Mouse (Mus musculus) leukemia stem cell, adult 10-12 weeks (primary cell): ENCODE results near the gene Igsf9. TPM values are rescaled to one million over a fixed set of nuclear protein-coding genes. Genes with fewer than 3 reads are reported as not detected.

Source experiments
- polyA plus RNA-seq: library from polyadenylated mRNA; stranded (reverse); fragments of >175 nt; gene quantifications from 2 replicates; pipeline ENCODE4 v1.2.3, GENCODE M21; 2012; ENCODE audit warnings: low replicate concordance

Igsf9 gene
- 1.7 and 2.2 TPM in 2 replicates for polyA plus RNA-seq

DNA sequence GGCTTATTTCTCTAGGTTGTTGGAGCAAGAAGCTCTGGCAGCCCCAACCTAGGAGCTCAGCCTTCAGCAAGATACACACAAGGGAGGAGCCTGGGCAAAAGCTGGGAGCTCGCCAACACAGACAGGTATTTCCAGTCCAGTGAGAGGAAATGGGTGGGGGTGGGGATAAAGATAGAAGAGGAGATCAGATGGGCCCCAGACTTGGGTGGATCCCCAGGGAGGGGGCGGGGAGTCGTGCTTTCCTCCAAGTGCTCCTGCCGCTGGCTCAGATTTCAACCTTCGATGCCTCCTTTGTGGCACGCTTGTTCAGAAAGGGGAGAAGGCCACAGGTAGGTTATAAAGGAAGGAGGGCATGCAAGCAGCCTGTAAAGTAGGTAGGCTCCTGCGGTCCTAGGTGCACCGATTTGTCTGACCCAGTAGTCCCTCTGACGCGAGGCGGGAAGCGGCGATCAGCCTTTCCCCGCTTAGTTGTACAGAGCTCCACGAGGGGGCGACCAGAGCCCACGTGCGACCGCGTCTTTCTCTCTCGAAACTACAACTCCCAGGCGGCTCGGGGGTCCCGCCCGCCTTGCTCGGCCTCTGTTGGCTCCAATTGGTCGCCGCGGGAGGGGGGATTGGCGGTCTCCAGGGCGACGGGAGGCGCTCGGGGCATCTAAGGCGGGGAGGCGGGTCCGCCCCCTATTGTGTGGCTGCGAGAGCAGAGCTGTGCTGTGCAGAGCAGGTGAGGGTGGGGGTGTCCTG is at the start of gene Igsf9:
Gene Igsf9 (plus strand): TSS at position 249 of the 741 bp plus-strand sequence.

DNA sequence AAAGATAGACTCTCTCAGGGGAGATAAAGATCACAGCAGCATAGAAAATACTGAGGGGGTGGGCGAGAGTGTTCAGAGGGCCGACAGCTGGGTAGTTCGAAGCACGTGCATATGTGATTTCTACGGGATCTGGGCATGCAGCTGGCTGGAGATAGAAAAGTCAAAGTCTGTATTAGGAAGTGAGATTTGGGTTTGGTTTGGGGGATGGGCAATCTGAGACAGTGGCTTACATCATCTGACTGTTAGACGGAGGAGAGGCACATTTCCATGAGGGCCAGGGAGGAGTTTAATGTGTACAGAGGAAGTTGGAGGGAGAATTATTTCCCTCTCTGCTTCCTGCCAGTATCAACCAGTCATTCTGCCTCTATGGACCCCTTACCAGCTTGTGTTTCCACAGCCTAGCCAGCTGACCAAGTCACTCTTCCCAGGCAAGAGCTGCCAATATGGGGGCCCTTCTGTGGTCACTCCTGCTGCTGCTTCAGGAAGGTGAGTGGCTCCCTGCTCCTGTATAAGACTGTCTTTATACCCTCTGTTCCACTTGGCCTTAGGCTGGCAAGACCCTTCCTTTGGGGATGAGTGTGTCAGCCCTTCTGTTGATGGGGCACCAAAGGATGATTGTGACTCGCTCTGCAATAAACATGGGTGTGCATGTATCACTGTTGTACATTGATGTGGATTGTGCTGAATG is 6.4 kb upstream of the Igsf9 start, which contains the start of gene Slamf9:
Gene Slamf9 (plus strand): TSS at position 305 of the 688 bp plus-strand sequence.

DNA sequence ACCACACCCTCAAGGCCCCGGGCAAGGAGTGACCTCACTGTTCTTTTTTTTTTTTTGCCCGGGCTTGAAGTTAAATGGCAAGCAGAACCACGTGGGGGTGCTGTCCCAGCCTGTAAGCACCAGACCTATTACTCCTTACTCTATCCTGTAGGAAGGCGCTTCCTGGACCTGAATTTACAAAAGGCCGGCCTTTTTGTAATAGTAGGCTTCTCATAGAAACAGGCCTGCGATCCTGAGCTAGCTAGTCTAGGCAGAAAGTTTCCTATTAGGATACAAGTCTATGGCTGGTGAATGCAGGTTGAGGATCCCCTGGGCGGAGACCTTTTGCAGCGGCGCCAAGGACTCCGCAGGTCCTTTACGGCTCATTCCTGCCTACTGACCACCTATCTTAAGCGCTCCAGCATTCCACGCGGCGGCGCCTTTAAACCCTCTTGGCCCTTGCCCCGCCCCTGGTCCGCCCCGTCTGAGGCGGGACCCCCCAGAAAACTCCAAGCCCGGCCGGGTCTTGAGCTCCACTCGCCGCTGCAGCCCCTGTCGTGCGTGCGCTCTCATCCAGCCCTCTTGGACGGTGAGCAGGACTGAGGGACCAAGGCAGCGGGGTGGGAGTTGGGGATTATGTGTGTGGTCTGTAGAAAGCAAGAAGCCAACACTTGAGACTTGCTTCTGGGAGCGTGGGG is 18.3 kb downstream of the Igsf9 start, which contains the start of gene Tagln2:
Gene Tagln2 (plus strand): TSS at position 283 of the 677 bp plus-strand sequence.

DNA sequence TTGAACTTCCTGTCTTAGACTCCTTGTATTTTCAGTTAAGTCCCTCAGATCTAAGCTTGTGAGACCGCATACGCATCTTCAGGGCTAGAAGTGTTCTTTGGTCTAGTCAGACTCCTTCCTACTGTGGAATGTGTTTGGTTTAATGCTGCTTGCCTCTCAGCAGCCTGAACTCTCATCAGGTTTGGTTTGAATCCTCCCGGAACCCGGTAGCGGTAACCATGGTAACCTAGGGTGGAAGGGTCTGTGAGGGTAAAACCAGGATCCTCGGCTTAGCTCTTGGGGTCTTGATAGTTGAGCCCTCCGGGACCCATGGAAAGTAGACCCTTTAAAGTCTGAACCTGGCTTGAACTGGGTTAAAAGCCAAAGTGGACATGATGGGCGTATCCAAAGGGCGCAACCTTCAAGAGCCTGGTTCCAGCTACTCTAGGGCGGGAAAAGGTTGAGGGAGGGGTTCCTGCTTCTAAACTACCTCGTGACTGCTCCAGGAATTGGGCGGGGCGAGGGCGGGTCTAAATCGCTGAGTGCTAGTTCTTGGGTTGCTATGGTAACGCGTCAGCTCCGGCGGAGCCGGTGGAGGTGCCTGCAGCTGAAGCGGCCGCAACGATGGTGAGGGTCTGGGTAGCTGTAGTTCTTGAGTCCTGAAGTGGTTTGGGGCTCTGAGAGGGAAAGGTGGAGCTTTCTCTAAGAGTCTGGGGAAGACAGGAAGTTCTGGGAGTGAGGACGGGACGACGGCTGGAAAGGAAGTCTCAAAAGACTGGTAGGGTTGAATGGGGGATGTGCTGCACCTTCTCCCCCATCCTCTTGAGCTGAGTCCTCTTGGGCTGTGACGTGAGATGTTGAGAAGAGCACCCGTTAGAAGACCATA is 39.2 kb downstream of the Igsf9 start, which contains the start of gene Cfap45:
Gene Cfap45 (plus strand): TSS at position 226 of the 865 bp plus-strand sequence.

Other genes starting within 250 kb of the Igsf9 start
- gene Atp1a4, start 223.4 kb upstream of the Igsf9 start, polyA plus RNA-seq, result not detected in 2 replicates
- 58.3 and 81.1 TPM in 2 replicates for gene Igsf8, start 220.1 kb upstream of the Igsf9 start, polyA plus RNA-seq
- gene Atp1a2, start 183.7 kb upstream of the Igsf9 start, polyA plus RNA-seq, result not detected in 2 replicates
- gene Kcnj9, start 152.5 kb upstream of the Igsf9 start, polyA plus RNA-seq, result 0.41 and 0.50 TPM in 2 replicates
- gene Kcnj10, start 140.6 kb upstream of the Igsf9 start, polyA plus RNA-seq, result 5.6 and 7.3 TPM in 2 replicates
- gene Pigm, start 105.2 kb upstream of the Igsf9 start, polyA plus RNA-seq, result 22.4 and 24.1 TPM in 2 replicates
- 0.36 TPM in 1 of 2 replicates, not detected in the other for gene Slamf9, start 6.4 kb upstream of the Igsf9 start, polyA plus RNA-seq
- 55.1 and 658 TPM in 2 replicates for gene Tagln2, start 18.3 kb downstream of the Igsf9 start, polyA plus RNA-seq
- 0.28 TPM in 1 of 2 replicates, not detected in the other for gene Cfap45, start 39.0 kb downstream of the Igsf9 start, polyA plus RNA-seq
- gene Vsig8, start 74.2 kb downstream of the Igsf9 start, polyA plus RNA-seq, result not detected in 2 replicates
- gene Slamf8, start 108.8 kb downstream of the Igsf9 start, polyA plus RNA-seq, result 0.55 and 0.61 TPM in 2 replicates
- not detected in 2 replicates for gene Fcrl6, start 120.8 kb downstream of the Igsf9 start, polyA plus RNA-seq
- 0.99 and 2.1 TPM in 2 replicates for gene Dusp23, start 151.2 kb downstream of the Igsf9 start, polyA plus RNA-seq
- not detected in 2 replicates for gene Crp, start 216.3 kb downstream of the Igsf9 start, polyA plus RNA-seq